Mouse (Mus musculus) embryonic facial prominence, embryonic 14.5 days (tissue): ENCODE results near the gene Mafk. TPM values are rescaled to one million over a fixed set of nuclear protein-coding genes. Genes with fewer than 3 reads are reported as not detected.
A peak's percentile ranks its signal among the peaks of the same experiment; 100 is the strongest.

Experiments
- ATAC-seq: fragments of 200-750 bp; cut with Nextera tagmentation; 2 replicates; pipeline ENCODE4 v1.8.0; 2017; ENCODE audit warnings: low read depth, moderate number of reproducible peaks, moderate TSS enrichment
- DNase-seq: peaks from one replicate; pipeline ENCODE4 v3.0.0-alpha.2; 2015; ENCODE audit warnings: low spot score
- H3K27ac ChIP-seq: fragments of 300-500 bp; sonication (generic); replicated peaks from 2 replicates; pipeline ENCODE4 v1.5.1; 2014; ENCODE audit warnings: low read depth, mild to moderate bottlenecking, low read length, moderate library complexity
- H3K27me3 ChIP-seq: fragments of 300-500 bp; sonication (generic); replicated peaks from 2 replicates; pipeline ENCODE4 v1.6.1; 2014; ENCODE audit warnings: low read length; ENCODE audit not compliant: control insufficient read depth, insufficient read depth
- H3K36me3 ChIP-seq: fragments of 300-500 bp; sonication (generic); 2 replicates; pipeline ENCODE4 v1.6.1; 2014; ENCODE audit warnings: low read length, mixed read lengths; ENCODE audit not compliant: control insufficient read depth, insufficient read depth
- H3K4me1 ChIP-seq: fragments of 300-500 bp; sonication (generic); 2 replicates; pipeline ENCODE4 v1.6.1; 2014; ENCODE audit warnings: antibody characterized with exemption, low read length; ENCODE audit not compliant: control insufficient read depth, insufficient read depth
- H3K4me2 ChIP-seq: fragments of 300-500 bp; sonication (generic); 2 replicates; pipeline ENCODE4 v1.6.1; 2014; ENCODE audit warnings: low read depth, mild to moderate bottlenecking, low read length, moderate library complexity, mixed read lengths
- H3K4me3 ChIP-seq: fragments of 300-500 bp; sonication (generic); 2 replicates; pipeline ENCODE4 v1.5.1; 2014; ENCODE audit warnings: low read depth, mild to moderate bottlenecking, low read length
- H3K9ac ChIP-seq: fragments of 300-500 bp; sonication (generic); 2 replicates; pipeline ENCODE4 v1.6.1; 2014; ENCODE audit warnings: low read depth, mild to moderate bottlenecking, low read length, moderate library complexity, mixed read lengths
- H3K9me3 ChIP-seq: fragments of 300-500 bp; sonication (generic); 2 replicates; pipeline ENCODE4 v1.6.1; 2016; ENCODE audit warnings: low read length; ENCODE audit not compliant: control insufficient read depth
- WGBS: fragments of 180-500 bp; shearing (Covaris S2); extraction: QIAGEN DNeasy Blood & Tissue Kit; methylation state at CpG from one replicate; pipeline ENCODE4 v1.1.7; 2014; 5-methylcytosine and 5-hydroxymethylcytosine counted together
- polyA plus RNA-seq: library from polyadenylated mRNA; unstranded; fragments of >200 nt; fragmentation: Nextera tagmentation; extraction: Ambion mirVana; gene quantifications from 2 replicates; pipeline ENCODE4 v1.2.1, GENCODE M21; 2014

The Mafk gene
- polyA plus RNA-seq, 1 experiment from 2014 or later, result 7.1 TPM

- WGBS, result 86% methylated on average over 8 of the region's 8 CpGs
- Histone ChIP-seq H3K36me3 (peaks cover 3% of the 10 kb centered on the region; the same call in 1 of the 2 replicates), H3K27ac (no peak overlapping the region), H3K4me2 (no peak overlapping the region), H3K9me3 (no peaks in the 10 kb centered on the region), H3K9ac (no peak overlapping the region), H3K4me3 (no peak overlapping the region), H3K4me1 (no peaks in the 10 kb centered on the region; the same call in 1 of the 2 replicates), H3K27me3 (no peaks in the 10 kb centered on the region)
- DNase-seq (no peak), ATAC-seq (no peak)
These were observed 14.6 kb downstream of the Mafk start for GRCm38 (mm10) chr5:139805924-139806323.

- WGBS, result 67% methylated on average over 4 of the region's 4 CpGs
- ATAC-seq (no peak), DNase-seq (no peak)
- H3K27ac ChIP-seq, result no peak overlapping the region
- H3K9ac ChIP-seq, result no peak overlapping the region
- no peaks in the 10 kb centered on the region for H3K36me3 ChIP-seq
- H3K9me3 ChIP-seq, result no peaks in the 10 kb centered on the region
- no peak overlapping the region for H3K4me2 ChIP-seq
- H3K4me1 ChIP-seq, result no peaks in the 10 kb centered on the region
- no peak overlapping the region for H3K4me3 ChIP-seq
- peaks cover 20% of the 10 kb centered on the region for H3K27me3 ChIP-seq
These were observed 18.1 kb downstream of the Mafk start for GRCm38 (mm10) chr5:139809397-139809796.

- WGBS, result 74% methylated on average over 15 of the region's 15 CpGs
These were observed 20.5 kb downstream of the Mafk start for GRCm38 (mm10) chr5:139811677-139812397.

GRCm38 (mm10) chr5:139812398-139813125 is 21.2 kb downstream of the Mafk start:
- Histone ChIP-seq H3K9ac (no peak overlapping the region), H3K4me3 (no peak overlapping the region), H3K27me3 (peaks cover 24% of the 10 kb centered on the region), H3K36me3 (no peaks in the 10 kb centered on the region), H3K9me3 (no peaks in the 10 kb centered on the region), H3K4me2 (no peak overlapping the region), H3K27ac (no peak overlapping the region), H3K4me1 (no peaks in the 10 kb centered on the region)
- ATAC-seq (no peak), DNase-seq (no peak)
- 63% methylated on average over 20 of the region's 20 CpGs for WGBS

More at GRCm38 (mm10) chr5:139811677-139812397, 20.5 kb downstream of the Mafk start:
- DNase-seq (no peak), ATAC-seq (no peak)
- no peaks in the 10 kb centered on the region for H3K36me3 ChIP-seq
- no peaks in the 10 kb centered on the region for H3K9me3 ChIP-seq
- no peaks in the 10 kb centered on the region for H3K4me1 ChIP-seq
- no peak overlapping the region for H3K4me2 ChIP-seq
- peaks cover 24% of the 10 kb centered on the region for H3K27me3 ChIP-seq
- no peak overlapping the region for H3K9ac ChIP-seq
- no peak overlapping the region for H3K27ac ChIP-seq
- H3K4me3 ChIP-seq, result no peak overlapping the region

- H3K27ac ChIP-seq, result no peak overlapping the region
- peaks cover 24% of the 10 kb centered on the region for H3K27me3 ChIP-seq
- no peak overlapping the region for H3K4me2 ChIP-seq
- no peak for ATAC-seq
- H3K4me3 ChIP-seq, result no peak overlapping the region
- no peaks in the 10 kb centered on the region for H3K36me3 ChIP-seq
- WGBS, result 43% methylated on average over 8 of the region's 10 CpGs
- no peaks in the 10 kb centered on the region for H3K4me1 ChIP-seq
- H3K9ac ChIP-seq, result no peak overlapping the region
- no peak for DNase-seq
- no peaks in the 10 kb centered on the region for H3K9me3 ChIP-seq
These were observed 21.8 kb downstream of the Mafk start for GRCm38 (mm10) chr5:139813126-139813490.

GRCm38 (mm10) chr5:139813963-139814381 is 22.7 kb downstream of the Mafk start:
- ATAC-seq, result peak; percentile 77
- no peak overlapping the region for H3K27ac ChIP-seq
- 0 out of 2 replicates have a peak overlapping the region, but pooled peaks have one; percentile 19 for H3K9ac ChIP-seq
- H3K9me3 ChIP-seq, result no peaks in the 10 kb centered on the region
- 3% methylated on average over 9 of the region's 13 CpGs for WGBS
- peaks cover 24% of the 10 kb centered on the region for H3K27me3 ChIP-seq
- H3K4me1 ChIP-seq, result no peaks in the 10 kb centered on the region
- H3K4me2 ChIP-seq, result peak overlapping the region; percentile 32
- DNase-seq, result peak; percentile 71
- no peaks in the 10 kb centered on the region for H3K36me3 ChIP-seq
- peak overlapping the region; percentile 18 for H3K4me3 ChIP-seq

GRCm38 (mm10) chr5:139815964-139816363 is 24.7 kb downstream of the Mafk start:
- H3K27me3 ChIP-seq, result peaks cover 24% of the 10 kb centered on the region
- 70% methylated on average over 6 of the region's 6 CpGs for WGBS
- no peak for DNase-seq

GRCm38 (mm10) chr5:139816445-139816844 is 25.1 kb downstream of the Mafk start:
- Histone ChIP-seq H3K36me3 (no peaks in the 10 kb centered on the region), H3K4me1 (no peaks in the 10 kb centered on the region), H3K4me3 (no peak overlapping the region), H3K4me2 (no peak overlapping the region), H3K9me3 (no peaks in the 10 kb centered on the region), H3K27ac (no peak overlapping the region), H3K27me3 (peaks cover 24% of the 10 kb centered on the region), H3K9ac (no peak overlapping the region)
- no peak for DNase-seq
- ATAC-seq, result no peak

More at GRCm38 (mm10) chr5:139815964-139816363, 24.7 kb downstream of the Mafk start:
- Histone ChIP-seq H3K4me2 (no peak overlapping the region), H3K36me3 (no peaks in the 10 kb centered on the region), H3K9me3 (no peaks in the 10 kb centered on the region), H3K4me3 (no peak overlapping the region), H3K9ac (no peak overlapping the region), H3K4me1 (no peaks in the 10 kb centered on the region), H3K27ac (no peak overlapping the region)
- no peak for ATAC-seq
